Mouse (Mus musculus) ES-E14 (cell line): Measurements from ENCODE around the gene Dtx3l. TPM values are rescaled to one million over a fixed set of nuclear protein-coding genes. Genes with fewer than 3 reads are reported as not detected.

ENCODE experiments used
- DNase-seq: peaks from one replicate; pipeline ENCODE4 v3.0.0-alpha.2; 2013; ENCODE audit warnings: low read depth, low spot score
- H3K27ac ChIP-seq: 2 replicates; pipeline ENCODE4 v1.5.1; 2012; ENCODE audit warnings: low read depth, mild to moderate bottlenecking, low read length, moderate library complexity, mixed read lengths; ENCODE audit not compliant: poor library complexity, insufficient read depth, severe bottlenecking
- H3K36me3 ChIP-seq: 2 replicates; pipeline ENCODE4 v1.6.1; 2012; ENCODE audit warnings: mild to moderate bottlenecking, low read length, moderate library complexity, mixed read lengths; ENCODE audit not compliant: control insufficient read depth, poor library complexity, insufficient read depth, severe bottlenecking
- H3K4me1 ChIP-seq, 2 experiments: fragments of 150-350 bp in 1 of 2; sonication (generic) in 1 of 2; 2 replicates each; pipeline ENCODE4 v1.6.1; 2012; ENCODE audit warnings: low read length in 2 of 2, mild to moderate bottlenecking in 1 of 2, mixed read lengths in 1 of 2; ENCODE audit not compliant: control insufficient read depth in 2 of 2, insufficient read depth in 2 of 2, poor library complexity in 1 of 2
- H3K4me3 ChIP-seq, 2 experiments: fragments of 150-350 bp in 1 of 2; sonication (generic) in 1 of 2; 2 replicates each; pipeline ENCODE4 v1.5.1; 2012; ENCODE audit warnings: low read length in 2 of 2, low read depth in 1 of 2, mild to moderate bottlenecking in 1 of 2, mixed read lengths in 1 of 2; ENCODE audit not compliant: insufficient read depth in 1 of 2, poor library complexity in 1 of 2, severe bottlenecking in 1 of 2
- H3K9ac ChIP-seq: 2 replicates; pipeline ENCODE4 v1.6.1; 2012; ENCODE audit warnings: low read depth, mild to moderate bottlenecking, low read length, mixed read lengths; ENCODE audit not compliant: poor library complexity, insufficient read depth, severe bottlenecking
- H3K9me3 ChIP-seq: fragments of 150-350 bp; sonication (generic); 2 replicates; pipeline ENCODE4 v1.6.1; 2012; ENCODE audit warnings: low read depth, mild to moderate bottlenecking, low read length; ENCODE audit not compliant: control insufficient read depth, insufficient read depth
- CHD2 ChIP-seq: IDR thresholded peaks from 2 replicates; pipeline ENCODE4 v1.6.1; 2014; ENCODE audit warnings: mild to moderate bottlenecking, low read depth, low read length, inconsistent platforms
- HCFC1 ChIP-seq: IDR thresholded peaks from 2 replicates; pipeline ENCODE4 v1.6.1; 2012; ENCODE audit warnings: low read length, inconsistent platforms, borderline replicate concordance; ENCODE audit not compliant: insufficient read depth
- MAFK ChIP-seq: IDR thresholded peaks from 2 replicates; pipeline ENCODE4 v1.6.1; 2014; ENCODE audit warnings: mild to moderate bottlenecking, low read depth, low read length, inconsistent platforms; ENCODE audit not compliant: insufficient read depth
- ZC3H11A ChIP-seq: IDR thresholded peaks from 2 replicates; pipeline ENCODE4 v1.6.1; 2012; ENCODE audit warnings: low read depth, mild to moderate bottlenecking, inconsistent platforms, low read length, borderline replicate concordance
- ZNF384 ChIP-seq: IDR thresholded peaks from 2 replicates; pipeline ENCODE4 v1.6.1; 2012; ENCODE audit warnings: low read depth, low read length, inconsistent platforms
- in situ Hi-C, 2 experiments: fragments of 600-800 bp; cut with MboI; formaldehyde crosslinking; loops; one replicate each; pipeline ENCODE4 v1.15.1; 2025; ENCODE audit warnings: low sequenced_read_pairs in 2 of 2, inconsistent platforms in 1 of 2; ENCODE audit not compliant: unreplicated experiment in 2 of 2
- total RNA-seq: library from RNA; depleted of rRNA; stranded (reverse); fragments of 300-350 nt; gene quantifications from 2 replicates; pipeline ENCODE4 v1.2.3, GENCODE M21; 2012

The Dtx3l gene
- total RNA-seq, 1 experiment = 3.2 TPM

DNA sequence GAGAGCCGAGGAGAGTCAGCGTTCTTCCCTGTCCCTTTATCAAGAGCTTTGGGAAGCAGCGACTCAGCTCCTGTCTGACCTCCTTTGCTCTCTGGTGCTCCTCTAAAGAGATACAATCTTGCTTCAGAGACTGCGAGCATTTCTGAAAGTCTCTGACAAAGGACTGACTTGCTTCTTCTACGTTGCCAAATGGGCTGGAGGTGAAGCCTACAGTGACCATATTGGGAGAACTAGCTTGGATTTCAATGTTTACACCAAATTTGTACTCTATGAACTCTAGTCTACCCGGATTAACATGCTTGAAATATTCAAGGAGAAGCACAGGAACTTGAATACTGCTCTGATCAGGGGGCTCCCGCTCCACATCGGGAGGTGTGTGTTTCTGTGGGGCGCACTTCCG, 5.8 kb downstream of the Dtx3l start:
- Histone ChIP-seq H3K27ac (no peak overlapping the region), H3K9me3 (no peaks in the 10 kb centered on the region), H3K9ac (no peak overlapping the region), H3K4me1 (no peaks in the 10 kb centered on the region), H3K4me3 (no peak overlapping the region), H3K36me3 (no peaks in the 10 kb centered on the region)
- in situ Hi-C loops = no loop called here
- no peak for TF ChIP-seq HCFC1
- TF ChIP-seq ZNF384 = no peak
- no peak for TF ChIP-seq ZC3H11A
- TF ChIP-seq MAFK = no peak
- TF ChIP-seq CHD2 = no peak
- no peak for DNase-seq

DNA sequence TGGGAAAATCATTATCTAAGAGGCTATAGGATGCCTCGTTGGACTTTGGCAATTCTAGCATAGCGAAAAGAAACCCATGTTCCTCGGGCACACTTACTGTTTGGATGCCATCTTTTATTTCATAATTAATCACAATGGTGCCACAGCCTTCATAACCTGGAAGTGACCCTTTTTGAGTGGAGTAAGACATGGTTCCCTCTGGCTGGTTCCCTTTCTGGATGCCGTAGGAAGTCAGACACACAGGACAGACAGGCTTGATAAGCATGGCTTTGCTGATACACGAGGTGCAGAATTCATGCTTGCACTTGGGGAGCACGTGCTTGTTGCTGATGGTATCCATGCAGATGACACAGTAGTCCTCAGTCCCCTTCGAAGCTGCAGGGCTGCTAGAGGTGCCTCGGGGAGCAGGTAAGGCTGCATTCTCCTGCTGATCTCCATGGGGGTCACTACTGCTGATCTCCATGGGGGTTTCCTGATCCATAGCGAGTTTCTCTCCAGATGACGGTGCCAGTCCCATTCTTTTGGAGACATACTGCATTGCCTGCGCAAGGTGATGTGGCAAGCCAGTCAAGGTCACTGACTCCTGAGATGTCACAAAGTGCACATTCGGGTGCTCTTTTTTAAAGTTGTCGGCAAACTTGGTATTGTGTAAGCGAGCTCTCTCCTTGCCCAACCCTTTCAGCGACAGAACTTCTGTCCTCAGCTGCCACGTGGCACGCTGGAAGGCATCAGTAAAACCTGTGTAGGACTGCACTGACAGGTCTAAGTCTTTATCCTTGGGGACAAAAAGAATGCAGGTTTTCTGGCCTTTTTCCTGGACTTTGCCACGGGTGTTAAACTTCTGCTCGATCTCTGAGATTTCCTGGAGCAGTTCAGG, 6.5 kb downstream of the Dtx3l start:
- Histone ChIP-seq H3K27ac (no peak overlapping the region), H3K36me3 (no peaks in the 10 kb centered on the region), H3K9ac (no peak overlapping the region), H3K9me3 (no peaks in the 10 kb centered on the region), H3K4me3 (no peak overlapping the region), H3K4me1 (no peaks in the 10 kb centered on the region)
- in situ Hi-C loops = no loop called here
- no peak for DNase-seq
- TF ChIP-seq HCFC1 (no peak), ZC3H11A (no peak), MAFK (no peak), ZNF384 (no peak), CHD2 (no peak)

DNA sequence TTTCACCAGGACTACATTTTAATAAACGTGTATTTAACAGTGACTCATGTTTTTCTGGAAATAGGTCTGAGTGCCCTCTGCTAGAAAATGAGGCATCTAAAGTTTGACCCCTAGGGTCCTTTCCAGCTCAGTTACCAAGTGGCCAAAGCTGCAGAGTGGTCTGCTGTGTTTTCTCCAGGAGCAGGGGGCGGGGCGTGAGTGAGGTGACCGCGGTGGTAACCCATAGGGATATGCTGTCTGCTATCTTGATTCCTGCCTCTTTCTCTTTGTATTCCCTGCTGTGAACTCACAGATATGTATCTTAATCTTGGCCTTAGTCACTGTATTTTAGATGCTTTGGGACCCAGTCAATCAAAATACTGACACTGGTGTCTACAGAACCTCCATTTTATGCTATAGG, 14.6 kb downstream of the Dtx3l start:
- no peak for DNase-seq
- Histone ChIP-seq H3K36me3 (no peaks in the 10 kb centered on the region), H3K9ac (no peak overlapping the region), H3K9me3 (no peaks in the 10 kb centered on the region), H3K4me3 (no peak overlapping the region), H3K4me1 (0 out of 4 replicates have a peak, but pooled peaks cover 0 to 2% of the 10 kb centered on the region in 2 experiments), H3K27ac (no peak overlapping the region)
- TF ChIP-seq HCFC1 (no peak), CHD2 (no peak), ZNF384 (no peak), MAFK (no peak), ZC3H11A (no peak)
- in situ Hi-C loops = no loop called here

DNA sequence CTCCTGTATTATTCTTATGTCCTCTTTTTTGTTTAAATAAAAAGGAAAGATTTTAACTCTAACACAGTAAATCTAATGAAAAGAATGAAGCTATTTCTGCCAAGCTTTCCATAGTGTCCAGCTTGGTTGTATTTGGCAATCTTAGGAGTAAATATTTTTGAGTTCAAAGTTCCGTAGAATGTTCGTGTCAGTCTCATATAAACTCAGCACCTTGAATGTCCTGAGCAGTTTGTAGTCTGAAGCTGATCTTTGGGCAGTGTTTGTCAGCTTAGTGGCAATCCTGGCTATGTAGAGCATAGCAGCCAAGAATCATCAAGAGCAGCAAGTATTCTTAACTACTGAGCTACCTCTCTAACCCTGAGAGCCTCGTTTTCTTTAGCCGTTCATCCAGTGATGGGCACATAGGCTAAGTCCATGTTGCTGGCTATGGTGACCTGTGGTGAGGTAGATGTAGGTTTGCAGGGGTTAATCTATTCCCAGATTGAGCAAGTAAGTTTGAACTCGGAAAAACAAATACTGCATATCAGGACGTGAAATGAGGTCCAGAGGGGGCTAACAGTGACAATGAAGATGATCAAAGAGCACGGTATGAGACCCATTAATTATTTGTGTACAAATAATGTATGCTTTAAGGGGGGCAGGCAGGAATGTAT, 15.3 kb downstream of the Dtx3l start:
- H3K4me1 ChIP-seq = 0 out of 4 replicates have a peak, but pooled peaks cover 0 to 2% of the 10 kb centered on the region in 2 experiments
- in situ Hi-C loops = no loop called here
- H3K4me3 ChIP-seq = no peak overlapping the region
- DNase-seq = no peak
- H3K9me3 ChIP-seq = no peaks in the 10 kb centered on the region
- no peak for TF ChIP-seq ZC3H11A
- no peak for TF ChIP-seq ZNF384
- no peak for TF ChIP-seq MAFK
- TF ChIP-seq CHD2 = no peak
- TF ChIP-seq HCFC1 = no peak
- no peaks in the 10 kb centered on the region for H3K36me3 ChIP-seq
- no peak overlapping the region for H3K9ac ChIP-seq
- no peak overlapping the region for H3K27ac ChIP-seq
